Mouse (Mus musculus) left cerebral cortex, adult 2 months (tissue): Measurements from ENCODE around the gene Gm47841. TPM values are rescaled to one million over a fixed set of nuclear protein-coding genes. Genes with fewer than 3 reads are reported as not detected.

ENCODE experiments used
- DNase-seq, 2 experiments: peaks; one replicate each; pipeline ENCODE4 v3.0.0; 2021 to 2022; ENCODE audit warnings: low spot score in 2 of 2, mixed read lengths in 1 of 2; ENCODE audit errors: extremely low spot score in 1 of 2
- H3K27ac ChIP-seq: fragments of 200-600 bp; 2 replicates; pipeline ENCODE4 v1.8.1; 2022
- H3K4me3 ChIP-seq: fragments of 200-600 bp; 2 replicates; pipeline ENCODE4 v1.8.1; 2022
- CTCF ChIP-seq: fragments of 200-600 bp; IDR thresholded peaks from 2 replicates; pipeline ENCODE4 v1.8.1; 2022; ENCODE audit warnings: antibody characterized with exemption, mild to moderate bottlenecking, moderate library complexity
- intact Hi-C: fragments of 180-260 bp; cut with DNase I; formaldehyde crosslinking; loops from one replicate; pipeline ENCODE4 v1.15.1; 2025
- total RNA-seq, 2 experiments: library from RNA; stranded (reverse); gene quantifications; 2 replicates each; pipeline ENCODE4 v1.2.3; 2021

Gm47841 gene
- total RNA-seq, 2 experiments from 2014 or later, result not detected

DNA sequence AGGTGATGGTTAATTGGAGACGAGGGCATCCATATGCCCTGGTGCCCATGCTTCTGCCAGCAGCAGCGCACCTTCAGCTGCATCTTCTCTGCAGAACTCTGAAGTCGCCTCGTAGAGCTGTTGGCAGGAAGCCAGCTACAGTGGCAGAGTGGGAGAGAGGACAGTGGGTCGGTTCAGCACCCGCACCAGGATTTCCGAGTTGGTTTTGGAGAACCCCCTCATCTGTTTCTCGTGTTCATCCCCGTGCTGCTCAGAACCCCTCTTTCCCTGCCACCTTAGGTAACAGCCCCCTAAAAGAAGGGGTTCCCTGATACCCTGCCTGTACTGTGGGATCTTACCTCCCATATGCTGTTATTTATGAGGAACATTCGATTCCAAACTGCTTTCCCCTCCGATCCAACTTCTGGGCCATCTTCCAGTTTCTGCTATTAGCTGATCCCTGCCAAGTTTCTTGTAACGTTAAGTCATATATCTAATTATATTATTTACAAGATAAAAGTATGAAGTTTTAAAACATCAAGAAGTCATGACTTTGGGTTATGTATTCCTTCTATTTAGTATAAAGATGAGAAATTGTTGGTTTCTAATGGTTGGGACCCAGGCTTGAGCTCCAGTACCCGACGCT lies 38.7 kb downstream of the Gm47841 start:
- peak in 1 of 2 experiments; percentile 47 for DNase-seq
- Histone ChIP-seq H3K4me3 (no peak overlapping the region), H3K27ac (no peak overlapping the region)
- TF ChIP-seq CTCF, result no peak
- intact Hi-C loops, result loop anchor here (5.0 kb wide), 1 partner anchor 176 kb away; no protein-coding TSS in a partner anchor

DNA sequence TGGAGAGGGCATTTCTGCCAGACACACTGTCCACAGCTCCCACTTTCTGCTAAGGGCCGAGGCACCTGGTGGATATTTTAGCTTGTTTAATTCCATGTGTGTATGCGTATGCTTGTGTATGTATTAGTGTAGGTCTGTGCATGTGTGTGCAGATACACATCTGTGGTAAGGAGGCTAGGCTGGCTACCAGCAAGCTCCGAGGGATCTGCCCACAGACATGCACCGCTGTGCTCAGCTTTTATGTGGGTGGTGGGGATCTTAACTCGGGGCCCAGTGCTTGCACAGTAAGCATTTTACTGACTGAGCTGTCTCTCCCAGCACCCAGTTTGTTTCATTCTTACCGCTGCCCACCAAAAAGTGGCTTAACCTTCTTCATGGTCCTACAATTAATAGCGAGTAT lies 40.0 kb downstream of the Gm47841 start:
- peak in 1 of 2 experiments; percentile 43 for DNase-seq
- Histone ChIP-seq H3K4me3 (no peak overlapping the region), H3K27ac (peak overlapping the region; percentile 79)
- no peak for TF ChIP-seq CTCF
- intact Hi-C loops, result loop anchor here (5.0 kb wide), 1 partner anchor 175 kb away; no protein-coding TSS in a partner anchor

DNA sequence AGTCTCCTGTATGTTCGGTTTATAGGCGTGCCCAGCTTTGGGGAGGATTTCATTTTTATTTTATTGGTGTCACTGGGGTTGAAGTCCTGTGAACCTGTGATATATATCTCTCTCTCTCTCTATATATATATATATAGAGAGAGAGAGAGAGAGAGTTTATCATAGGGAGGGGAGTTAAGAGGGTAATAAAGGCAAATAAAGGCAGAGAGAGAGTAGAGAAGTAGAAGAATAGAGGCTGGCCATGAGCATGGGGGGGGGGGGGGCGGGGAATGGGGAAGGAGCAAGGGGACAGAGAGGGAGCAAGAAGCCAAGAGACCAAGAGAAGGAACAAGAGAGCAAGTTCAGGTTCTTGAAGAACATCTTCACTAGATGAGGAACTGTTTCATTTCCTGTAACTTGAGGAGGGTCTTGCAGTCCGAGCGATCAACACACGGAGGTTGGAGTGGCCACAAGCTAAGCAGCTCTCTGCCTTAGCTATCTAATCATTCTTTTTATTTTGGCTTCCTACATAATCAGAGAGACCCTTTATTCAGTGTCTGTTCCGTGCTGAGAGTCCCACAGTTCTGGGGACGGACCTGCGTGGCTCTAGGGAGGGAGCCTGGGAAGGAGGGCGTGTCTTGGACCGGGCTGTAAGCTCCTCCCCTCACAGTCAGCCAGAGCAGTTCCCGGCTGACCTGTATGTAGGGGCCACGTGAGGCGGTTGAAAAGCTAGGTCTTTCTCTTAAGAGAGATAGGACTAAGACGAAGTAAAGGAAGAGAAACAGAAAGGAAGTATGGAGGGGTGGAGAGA lies 40.8 kb downstream of the Gm47841 start:
- no peak for TF ChIP-seq CTCF
- DNase-seq, result peak in 1 of 2 experiments; percentile 38
- Histone ChIP-seq H3K27ac (peak overlapping the region; percentile 79), H3K4me3 (peak overlapping the region; percentile 32; the same call in 1 of the 2 replicates)
- intact Hi-C loops, result loop anchor here (5.0 kb wide), 1 partner anchor 174 kb away; no protein-coding TSS in a partner anchor

DNA sequence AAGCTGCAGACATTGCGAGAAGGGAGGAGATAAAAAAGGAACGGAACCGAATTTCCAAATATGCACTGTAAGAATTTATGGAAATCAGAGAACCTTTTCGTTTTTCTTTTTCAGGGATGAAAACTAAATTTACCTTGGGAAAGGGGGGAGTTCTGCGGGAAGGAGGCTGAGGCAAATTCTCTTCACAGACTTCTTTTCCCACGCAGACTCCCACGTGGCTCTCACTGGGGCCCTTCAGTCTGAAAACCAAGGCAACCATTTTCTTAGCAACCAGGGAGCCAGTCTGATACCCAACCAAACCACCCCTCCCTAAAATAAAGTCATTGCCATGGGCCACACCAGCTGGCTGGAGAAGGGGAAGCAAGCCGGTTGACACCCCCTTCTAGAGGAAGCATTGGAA lies 41.5 kb downstream of the Gm47841 start:
- intact Hi-C loops, result loop anchor here (1.0 to 5.0 kb wide), 4 partner anchors 21 to 173 kb away; no protein-coding TSS in a partner anchor
- H3K4me3 ChIP-seq, result no peak overlapping the region
- peak overlapping the region; percentile 80 for H3K27ac ChIP-seq
- TF ChIP-seq CTCF, result no peak
- peak; percentile 73 to 74 for DNase-seq

DNA sequence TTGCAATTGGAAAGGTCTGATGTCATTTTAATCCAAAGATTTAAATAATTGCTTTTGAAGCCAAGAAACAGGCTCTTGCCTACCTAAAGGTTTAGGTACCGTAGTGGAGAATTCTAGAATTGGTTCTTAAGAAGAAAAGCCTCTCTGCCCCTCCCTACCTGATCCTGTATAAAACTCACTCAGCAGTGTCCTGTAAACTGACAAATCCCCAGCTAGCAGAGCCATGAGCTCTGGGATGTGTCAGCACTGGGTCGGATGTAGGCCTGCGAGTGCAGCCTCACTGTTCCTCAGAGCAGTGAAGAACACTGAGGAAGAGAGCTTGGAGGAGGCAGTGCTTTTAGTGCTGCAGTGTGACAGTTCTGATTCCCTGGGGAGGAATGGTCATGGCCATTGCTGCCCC lies 42.7 kb downstream of the Gm47841 start:
- no peak for TF ChIP-seq CTCF
- intact Hi-C loops, result loop anchor here (2.0 kb wide), 2 partner anchors 20 to 128 kb away; no protein-coding TSS in a partner anchor
- DNase-seq, result no peak
- Histone ChIP-seq H3K27ac (peak overlapping the region; percentile 80), H3K4me3 (no peak overlapping the region)

DNA sequence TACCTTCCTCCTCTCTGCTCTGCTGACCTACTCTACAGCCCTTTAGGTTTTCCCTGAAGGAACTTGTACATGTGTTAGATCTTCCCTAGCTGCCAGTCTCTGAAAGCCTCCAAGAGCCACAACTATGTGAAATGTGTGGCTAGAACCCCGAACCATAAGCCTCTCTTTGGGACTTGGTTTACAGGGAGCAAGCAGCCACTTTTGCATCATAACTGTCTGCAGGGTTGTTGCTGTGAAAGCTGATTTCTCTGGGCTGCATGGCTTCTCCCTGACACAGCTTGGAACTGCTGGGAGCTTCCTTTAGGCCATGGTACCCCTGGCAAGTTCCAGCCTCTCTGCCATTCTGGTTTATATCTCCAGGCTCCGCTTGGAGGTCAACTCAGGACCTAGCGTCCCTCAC lies 44.7 kb downstream of the Gm47841 start:
- H3K27ac ChIP-seq, result peak overlapping the region; percentile 7; the same call in 1 of the 2 replicates
- no peak for DNase-seq
- H3K4me3 ChIP-seq, result no peak overlapping the region
- intact Hi-C loops, result no loop called here
- no peak for TF ChIP-seq CTCF

DNA sequence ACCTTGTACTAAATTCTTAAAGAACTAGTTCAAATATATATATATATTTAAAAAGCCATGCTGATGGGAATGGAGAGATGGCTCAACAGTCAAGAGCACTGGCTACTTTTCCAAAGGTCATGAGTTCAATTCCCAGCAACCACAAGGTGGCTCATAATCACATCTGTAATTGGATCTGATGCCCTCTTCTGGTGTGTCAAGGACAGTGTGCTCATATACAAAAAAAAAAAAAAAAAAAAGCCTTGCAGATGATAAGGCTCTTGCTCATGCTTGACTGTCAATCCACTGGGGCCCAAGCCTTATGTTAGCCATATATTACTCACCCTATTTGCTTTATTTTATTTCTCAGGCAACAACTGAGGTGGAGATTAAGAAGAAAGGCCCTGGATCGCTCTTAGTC lies 45.5 kb downstream of the Gm47841 start:
- no peak overlapping the region for H3K27ac ChIP-seq
- H3K4me3 ChIP-seq, result no peak overlapping the region
- TF ChIP-seq CTCF, result no peak; the same call in 1 of the 2 replicates
- intact Hi-C loops, result no loop called here
- no peak for DNase-seq

DNA sequence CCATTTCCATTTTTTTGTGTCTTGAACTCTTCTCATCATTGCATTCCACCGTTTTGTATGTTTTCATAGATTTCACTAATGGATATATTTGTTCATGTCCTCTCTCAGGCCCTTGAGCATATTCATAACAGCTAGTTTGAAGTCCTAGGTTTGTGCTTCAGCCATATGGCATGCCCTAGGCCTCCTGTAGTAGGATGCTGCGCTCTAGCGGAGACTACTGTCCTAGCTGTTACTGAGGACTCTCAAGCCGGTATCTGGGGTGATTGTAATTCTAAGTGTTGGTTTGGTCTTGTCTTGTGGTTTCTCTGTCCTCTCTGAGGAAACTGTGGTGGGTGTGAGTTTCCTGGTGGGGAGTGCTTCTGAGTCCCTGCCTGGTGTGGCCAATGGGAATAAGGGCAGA lies 50.1 kb downstream of the Gm47841 start:
- intact Hi-C loops, result no loop called here
- peak; percentile 63 for TF ChIP-seq CTCF
- H3K27ac ChIP-seq, result no peak overlapping the region
- no peak for DNase-seq
- no peak overlapping the region for H3K4me3 ChIP-seq

Other genes with a start within 250 kb of the Gm47841 start
- 100 to 1,000 TPM; 250 to 260 TPM for gene Scn8a, start 177.5 kb downstream of the Gm47841 start, total RNA-seq
- gene Fignl2, start 31.2 kb upstream of the Gm47841 start, total RNA-seq, result 1 to 10 TPM; 1.2 to 1.4 TPM
- gene Ankrd33, start 68.4 kb upstream of the Gm47841 start, total RNA-seq, result not detected
- 10 to 100 TPM; 13.8 to 15.1 TPM for gene Acvrl1, start 81.1 kb upstream of the Gm47841 start, total RNA-seq
- gene Acvr1b, start 126.7 kb upstream of the Gm47841 start, total RNA-seq, result 100 to 1,000 TPM; 102 to 114 TPM
- gene Grasp, start 176.8 kb upstream of the Gm47841 start, total RNA-seq, result 100 to 1,000 TPM in 1 of 2 experiments, 10 to 100 TPM in 1; 89.7 to 107 TPM
- gene Nr4a1, start 206.9 kb upstream of the Gm47841 start, total RNA-seq, result 100 to 1,000 TPM; 155 to 210 TPM
- gene Atg101, start 236.9 kb upstream of the Gm47841 start, total RNA-seq, result 10 to 100 TPM; 41.9 to 44.5 TPM
- under 1 TPM; 0.30 to 0.41 TPM for gene 6030408B16Rik, start 245.8 kb upstream of the Gm47841 start, total RNA-seq